Mouse (Mus musculus): ENCODE data around the gene Cdc37.

Cdc37 gene

GRCm38 (mm10) chr9:21167140-21168097 is 17.6 kb upstream of the Cdc37 start:
- DNase-seq (ENCODE audit: low read depth, low spot score): no peak

GRCm38 (mm10) chr9:21166516-21166915 is 16.7 kb upstream of the Cdc37 start:
- no peak for DNase-seq (ENCODE audit: low read depth, low spot score)

GRCm38 (mm10) chr9:21165952-21166451 is 16.2 kb upstream of the Cdc37 start:
- DNase-seq (ENCODE audit: low read depth, low spot score): no peak

GRCm38 (mm10) chr9:21165041-21165951 is 15.5 kb upstream of the Cdc37 start, which contains the start of gene Pde4a:
Gene Pde4a (plus strand): TSS chr9:21165714.
- no peak for DNase-seq (ENCODE audit: low read depth, low spot score)

- no peak for DNase-seq (ENCODE audit: low read depth, low spot score)
Measured at GRCm38 (mm10) chr9:21164072-21164471, 14.3 kb upstream of the Cdc37 start.

GRCm38 (mm10) chr9:21163086-21164050 is 13.6 kb upstream of the Cdc37 start:
- DNase-seq (ENCODE audit: low read depth, low spot score): no peak

- DNase-seq (ENCODE audit: low read depth, low spot score): peak; percentile 86
Measured at GRCm38 (mm10) chr9:21161209-21161909, 11.6 kb upstream of the Cdc37 start.

GRCm38 (mm10) chr9:21154787-21155186 is 5.0 kb upstream of the Cdc37 start:
- no peak for DNase-seq (ENCODE audit: low read depth, low spot score)

GRCm38 (mm10) chr9:21153833-21154232 is 4.1 kb upstream of the Cdc37 start:
- no peak for DNase-seq (ENCODE audit: low read depth, low spot score)

GRCm38 (mm10) chr9:21153331-21153730 is 3.5 kb upstream of the Cdc37 start:
- no peak for DNase-seq (ENCODE audit: low read depth, low spot score)

GRCm38 (mm10) chr9:21152715-21153114 is 2.9 kb upstream of the Cdc37 start:
- no peak for DNase-seq (ENCODE audit: low read depth, low spot score)

GRCm38 (mm10) chr9:21149077-21149653 is 617 bp downstream of the Cdc37 start:
- DNase-seq (ENCODE audit: low read depth, low spot score): no peak

GRCm38 (mm10) chr9:21148427-21148826 is 1.4 kb downstream of the Cdc37 start:
- no peak for DNase-seq (ENCODE audit: low read depth, low spot score)

- DNase-seq (ENCODE audit: low read depth, low spot score): no peak
Measured at GRCm38 (mm10) chr9:21146722-21147121, 3.1 kb downstream of the Cdc37 start.

GRCm38 (mm10) chr9:21145431-21145830 is 4.4 kb downstream of the Cdc37 start:
- DNase-seq (ENCODE audit: low read depth, low spot score): no peak

GRCm38 (mm10) chr9:21144361-21144760 is 5.4 kb downstream of the Cdc37 start:
- no peak for DNase-seq (ENCODE audit: low read depth, low spot score)

- no peak for DNase-seq (ENCODE audit: low read depth, low spot score)
Measured at GRCm38 (mm10) chr9:21141922-21142321, 7.9 kb downstream of the Cdc37 start.

- no peak for DNase-seq (ENCODE audit: low read depth, low spot score)
Measured at GRCm38 (mm10) chr9:21138386-21138785, 11.4 kb downstream of the Cdc37 start.

- DNase-seq (ENCODE audit: low read depth, low spot score): peak; percentile 67
Measured at GRCm38 (mm10) chr9:21137229-21137628, 12.6 kb downstream of the Cdc37 start.

- DNase-seq (ENCODE audit: low read depth, low spot score): no peak
Measured at GRCm38 (mm10) chr9:21136401-21136800, 13.4 kb downstream of the Cdc37 start.

All from forelimb bud, embryonic 11.5 days (tissue).